Mouse (Mus musculus) neural tube, embryonic 14.5 days (tissue): Measurements from ENCODE around the gene Atmin. TPM values are rescaled to one million over a fixed set of nuclear protein-coding genes. Genes with fewer than 3 reads are reported as not detected.
A peak's percentile ranks its signal among the peaks of the same experiment; 100 is the strongest.

Source experiments
- ATAC-seq: fragments of 200-750 bp; cut with Nextera tagmentation; 2 replicates; pipeline ENCODE4 v1.8.0; 2017; ENCODE audit warnings: low read depth, mild to moderate bottlenecking, moderate TSS enrichment, moderate library complexity
- H3K27ac ChIP-seq: fragments of 300-500 bp; sonication (generic); 2 replicates; pipeline ENCODE4 v1.5.1; 2014; ENCODE audit warnings: low read depth, mild to moderate bottlenecking, control low read depth, low read length, moderate library complexity, mixed read lengths
- H3K27me3 ChIP-seq: fragments of 300-500 bp; sonication (generic); 2 replicates; pipeline ENCODE4 v1.6.1; 2014; ENCODE audit warnings: low read length; ENCODE audit not compliant: control insufficient read depth, insufficient read depth
- H3K36me3 ChIP-seq: fragments of 300-500 bp; sonication (generic); 2 replicates; pipeline ENCODE4 v1.6.1; 2014; ENCODE audit warnings: low read length, mixed read lengths; ENCODE audit not compliant: control insufficient read depth, insufficient read depth
- H3K4me1 ChIP-seq: fragments of 300-500 bp; sonication (generic); 2 replicates; pipeline ENCODE4 v1.6.1; 2014; ENCODE audit warnings: low read length; ENCODE audit not compliant: control insufficient read depth, insufficient read depth
- H3K4me2 ChIP-seq: fragments of 300-500 bp; sonication (generic); 2 replicates; pipeline ENCODE4 v1.6.1; 2014; ENCODE audit warnings: mild to moderate bottlenecking, low read depth, low read length, control low read depth
- H3K4me3 ChIP-seq: fragments of 300-500 bp; sonication (generic); 2 replicates; pipeline ENCODE4 v1.5.1; 2014; ENCODE audit warnings: low read depth, low read length, control low read depth, mixed read lengths
- H3K9ac ChIP-seq: fragments of 300-500 bp; sonication (generic); replicated peaks from 2 replicates; pipeline ENCODE4 v1.6.1; 2014; ENCODE audit warnings: low read depth, mild to moderate bottlenecking, control low read depth, low read length, mixed read lengths
- H3K9me3 ChIP-seq: fragments of 300-500 bp; sonication (generic); 2 replicates; pipeline ENCODE4 v1.6.1; 2016; ENCODE audit warnings: low read length; ENCODE audit not compliant: control insufficient read depth
- WGBS: fragments of 180-500 bp; shearing (Covaris S2); extraction: QIAGEN DNeasy Blood & Tissue Kit; methylation state at CpG from one replicate; pipeline ENCODE4 v1.1.7; 2014; 5-methylcytosine and 5-hydroxymethylcytosine counted together
- polyA plus RNA-seq: library from polyadenylated mRNA; unstranded; fragments of >200 nt; fragmentation: Nextera tagmentation; extraction: Ambion mirVana; gene quantifications from 2 replicates; pipeline ENCODE4 v1.2.1, GENCODE M21; 2014

The Atmin gene
- polyA plus RNA-seq: 27.1 and 31.2 TPM in 2 replicates

- WGBS: under 1% methylated on average over 40 of the region's 46 CpGs
- no peaks in the 10 kb centered on the region for H3K27me3 ChIP-seq
- ATAC-seq: peak; percentile 89
- H3K27ac ChIP-seq: peak within 1 kb of the TSS; percentile 57
- H3K9me3 ChIP-seq: no peaks in the 10 kb centered on the region
- H3K9ac ChIP-seq: peak within 1 kb of the TSS; percentile 77
- peak within 1 kb of the TSS; percentile 98 for H3K4me3 ChIP-seq
- H3K4me1 ChIP-seq: peaks cover 12% of the 10 kb centered on the region
- peak within 1 kb of the TSS; percentile 88 for H3K4me2 ChIP-seq
- H3K36me3 ChIP-seq: no peaks in the 10 kb centered on the region
These were observed at the start of gene Atmin for GRCm38 (mm10) chr8:116943161-116943554. Gene Atmin (plus strand): TSS chr8:116943393.

DNA sequence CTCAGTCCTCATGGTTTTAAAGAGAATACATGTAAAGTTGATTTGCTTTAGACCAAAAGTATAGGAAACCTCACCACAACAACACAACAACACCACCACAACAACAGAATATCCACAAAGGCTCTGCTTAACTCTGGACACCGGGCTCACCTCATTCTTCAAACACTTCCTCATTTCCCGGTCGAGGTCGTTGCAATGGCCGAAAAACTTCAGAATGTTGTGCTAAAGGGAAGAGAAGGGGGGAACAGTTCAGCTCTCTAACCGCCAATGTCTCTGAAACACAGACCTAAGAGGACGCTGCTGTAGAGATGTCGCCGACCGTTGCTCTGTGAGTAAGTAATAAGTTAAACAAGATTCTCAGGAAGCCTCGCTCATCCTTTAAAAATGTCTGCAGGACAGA lies 49.3 kb upstream of the Atmin start:
- Histone ChIP-seq H3K4me1 (no peaks in the 10 kb centered on the region), H3K36me3 (peaks cover 6% of the 10 kb centered on the region; the same call in 1 of the 2 replicates), H3K27me3 (no peaks in the 10 kb centered on the region), H3K27ac (no peak overlapping the region), H3K9ac (no peak overlapping the region), H3K4me3 (no peak overlapping the region), H3K4me2 (no peak overlapping the region), H3K9me3 (no peaks in the 10 kb centered on the region)
- no peak for ATAC-seq
- 90% methylated on average over 11 of the region's 11 CpGs for WGBS

- no peak overlapping the region for H3K4me2 ChIP-seq
- no peak overlapping the region for H3K27ac ChIP-seq
- H3K4me3 ChIP-seq: no peak overlapping the region
- no peak for ATAC-seq
- no peak overlapping the region for H3K9ac ChIP-seq
- H3K9me3 ChIP-seq: no peaks in the 10 kb centered on the region
- no peaks in the 10 kb centered on the region for H3K27me3 ChIP-seq
- H3K36me3 ChIP-seq: no peaks in the 10 kb centered on the region
- 86% methylated on average over 6 of the region's 6 CpGs for WGBS
- no peaks in the 10 kb centered on the region for H3K4me1 ChIP-seq
These were observed 47.7 kb upstream of the Atmin start for GRCm38 (mm10) chr8:116895521-116895920.

- Histone ChIP-seq H3K9ac (no peak overlapping the region), H3K4me2 (no peak overlapping the region), H3K36me3 (no peaks in the 10 kb centered on the region), H3K9me3 (no peaks in the 10 kb centered on the region), H3K27ac (no peak overlapping the region), H3K4me1 (no peaks in the 10 kb centered on the region), H3K27me3 (no peaks in the 10 kb centered on the region), H3K4me3 (no peak overlapping the region)
- WGBS: 97% methylated on average over 4 of the region's 4 CpGs
- ATAC-seq: no peak
These were observed 38.5 kb upstream of the Atmin start for GRCm38 (mm10) chr8:116904736-116905135.

DNA sequence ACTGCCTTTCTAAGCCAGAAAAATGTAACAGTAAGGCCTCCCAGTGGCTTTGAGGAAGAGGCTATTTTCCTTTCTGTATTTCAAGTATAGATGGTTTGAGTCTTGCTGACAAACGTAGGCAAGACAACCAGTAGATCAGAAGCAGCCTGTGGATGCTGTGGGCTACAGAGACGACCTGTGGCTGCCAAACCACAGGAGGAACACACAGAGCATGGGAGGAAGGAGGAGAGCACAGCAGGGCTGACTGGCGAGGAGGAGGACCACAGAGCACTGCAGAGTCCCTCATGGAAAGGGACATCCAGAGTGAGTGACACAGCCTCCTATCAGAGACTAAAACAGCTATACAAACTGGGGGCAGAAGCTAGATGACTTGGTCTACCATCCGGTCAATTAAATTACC lies 37.9 kb upstream of the Atmin start:
- Histone ChIP-seq H3K9ac (no peak overlapping the region), H3K4me2 (no peak overlapping the region), H3K27me3 (no peaks in the 10 kb centered on the region), H3K4me1 (no peaks in the 10 kb centered on the region), H3K9me3 (no peaks in the 10 kb centered on the region), H3K36me3 (no peaks in the 10 kb centered on the region), H3K27ac (no peak overlapping the region), H3K4me3 (no peak overlapping the region)
- ATAC-seq: no peak
- 88% methylated on average over 4 of the region's 4 CpGs for WGBS

DNA sequence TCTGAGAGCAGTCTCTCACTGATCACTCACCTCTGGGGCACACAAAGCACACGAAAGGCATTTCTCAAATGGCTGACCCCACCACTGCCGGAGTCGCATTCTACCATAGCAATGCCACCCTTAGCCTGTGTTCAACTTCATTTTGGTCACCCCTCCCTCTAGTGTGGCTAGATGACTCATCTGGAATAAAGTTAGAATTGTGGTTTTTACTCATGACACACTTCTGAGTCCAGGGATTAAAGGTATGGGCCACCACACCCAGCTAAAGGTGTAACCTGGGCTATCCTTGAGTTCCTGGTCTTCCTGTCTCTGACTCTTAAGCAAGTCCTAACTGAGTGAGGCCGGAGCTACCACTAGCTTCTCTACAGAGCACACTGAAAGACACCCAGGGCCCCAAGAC lies 37.4 kb upstream of the Atmin start:
- no peaks in the 10 kb centered on the region for H3K9me3 ChIP-seq
- ATAC-seq: no peak
- no peak overlapping the region for H3K27ac ChIP-seq
- no peaks in the 10 kb centered on the region for H3K36me3 ChIP-seq
- H3K27me3 ChIP-seq: no peaks in the 10 kb centered on the region
- no peaks in the 10 kb centered on the region for H3K4me1 ChIP-seq
- WGBS: over 99% methylated on average over 4 of the region's 4 CpGs
- no peak overlapping the region for H3K4me2 ChIP-seq
- H3K4me3 ChIP-seq: no peak overlapping the region
- no peak overlapping the region for H3K9ac ChIP-seq

DNA sequence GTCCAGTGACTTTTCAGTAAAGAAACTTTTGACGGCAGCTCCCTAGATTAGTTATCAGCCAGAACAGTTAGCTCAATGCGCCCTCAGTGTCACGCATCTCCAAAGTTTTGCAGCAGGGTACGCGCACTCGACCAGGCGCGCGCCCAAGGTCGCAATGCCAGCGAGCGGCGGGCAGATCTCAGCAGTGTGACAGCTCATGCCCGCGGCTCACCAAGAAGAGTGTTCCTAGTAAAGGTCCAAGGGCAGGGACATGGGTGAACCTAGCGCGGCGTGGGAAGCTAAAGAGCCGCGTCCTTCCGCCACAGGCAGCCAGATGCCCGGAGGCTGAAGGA lies 22.2 kb upstream of the Atmin start:
- Histone ChIP-seq H3K4me1 (peaks cover 2% of the 10 kb centered on the region; the same call in 1 of the 2 replicates), H3K36me3 (no peaks in the 10 kb centered on the region), H3K4me2 (peak overlapping the region; percentile 57), H3K27ac (peak overlapping the region; percentile 83), H3K9ac (peak overlapping the region; percentile 80), H3K4me3 (peak overlapping the region; percentile 69), H3K27me3 (no peaks in the 10 kb centered on the region), H3K9me3 (no peaks in the 10 kb centered on the region)
- peak; percentile 65; the same call in 1 of the 2 replicates for ATAC-seq
- under 1% methylated on average over 22 of the region's 22 CpGs for WGBS

DNA sequence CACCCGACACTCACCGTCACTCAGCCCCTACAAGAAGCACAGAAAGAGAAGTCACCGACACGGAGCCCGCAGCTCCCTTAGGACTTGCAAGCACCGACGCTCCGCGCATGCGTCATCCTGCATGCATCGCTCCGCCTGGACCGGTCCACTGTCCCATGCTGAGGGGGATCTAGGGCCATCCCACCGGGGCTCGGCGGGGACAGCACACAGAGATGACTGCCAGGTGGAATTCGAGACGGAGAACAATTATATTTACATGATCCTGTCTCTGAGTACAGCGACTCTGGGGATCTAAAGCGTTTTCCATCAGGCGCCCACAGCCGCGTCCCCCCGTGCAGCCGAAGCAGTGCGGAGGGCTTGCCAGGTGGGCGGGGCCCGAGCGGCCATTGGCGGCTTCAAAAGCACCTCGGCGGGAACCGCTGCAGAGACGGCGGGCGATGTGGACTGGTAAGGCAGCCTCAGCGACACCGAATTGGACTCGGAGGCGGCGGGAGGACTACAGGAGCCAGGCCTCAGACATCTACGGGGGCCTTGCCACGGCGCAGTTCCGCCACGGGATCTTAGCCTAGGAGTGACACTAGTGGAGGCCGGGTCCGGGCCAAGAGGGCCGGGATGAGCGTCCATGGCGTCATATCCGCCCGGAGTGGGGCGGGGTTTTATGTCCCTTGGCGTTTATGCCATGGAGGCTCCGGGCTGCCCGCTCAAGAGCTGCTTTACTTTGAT lies 21.7 kb upstream of the Atmin start, which contains the start of the genes Cmc2 and Cenpn:
Gene Cmc2, minus strand, starts transcription at position 119 of the 723 bp plus-strand sequence.
Gene Cenpn, plus strand, starts transcription at position 394 of the 723 bp plus-strand sequence.
- peaks cover 2% of the 10 kb centered on the region; the same call in 1 of the 2 replicates for H3K4me1 ChIP-seq
- peak within 1 kb of the TSS; percentile 69 for H3K4me3 ChIP-seq
- H3K9ac ChIP-seq: peak within 1 kb of the TSS; percentile 80
- H3K9me3 ChIP-seq: no peaks in the 10 kb centered on the region
- peak within 1 kb of the TSS; percentile 57 for H3K4me2 ChIP-seq
- H3K27me3 ChIP-seq: no peaks in the 10 kb centered on the region
- WGBS: 0% methylated on average over 56 of the region's 57 CpGs
- H3K36me3 ChIP-seq: no peaks in the 10 kb centered on the region
- peak within 1 kb of the TSS; percentile 83 for H3K27ac ChIP-seq
- ATAC-seq: peak; percentile 96

GRCm38 (mm10) chr8:116922060-116922757 lies 21.0 kb upstream of the Atmin start:
- no peaks in the 10 kb centered on the region for H3K9me3 ChIP-seq
- WGBS: 31% methylated on average over 17 of the region's 17 CpGs
- peak overlapping the region; percentile 80 for H3K9ac ChIP-seq
- no peak for ATAC-seq
- H3K36me3 ChIP-seq: no peaks in the 10 kb centered on the region
- no peak overlapping the region for H3K27ac ChIP-seq
- H3K4me2 ChIP-seq: peak overlapping the region; percentile 57
- no peaks in the 10 kb centered on the region for H3K27me3 ChIP-seq
- peak overlapping the region; percentile 69 for H3K4me3 ChIP-seq
- H3K4me1 ChIP-seq: peaks cover 2% of the 10 kb centered on the region; the same call in 1 of the 2 replicates
